Mouse (Mus musculus): ENCODE measurements at regions not wholly inside any gene's neighbourhood (a gene's known extent, or its start where the extent isn't known, plus 50 kb on each side); places are given as distances from the start of the nearest gene placed in this dataset.

DNA sequence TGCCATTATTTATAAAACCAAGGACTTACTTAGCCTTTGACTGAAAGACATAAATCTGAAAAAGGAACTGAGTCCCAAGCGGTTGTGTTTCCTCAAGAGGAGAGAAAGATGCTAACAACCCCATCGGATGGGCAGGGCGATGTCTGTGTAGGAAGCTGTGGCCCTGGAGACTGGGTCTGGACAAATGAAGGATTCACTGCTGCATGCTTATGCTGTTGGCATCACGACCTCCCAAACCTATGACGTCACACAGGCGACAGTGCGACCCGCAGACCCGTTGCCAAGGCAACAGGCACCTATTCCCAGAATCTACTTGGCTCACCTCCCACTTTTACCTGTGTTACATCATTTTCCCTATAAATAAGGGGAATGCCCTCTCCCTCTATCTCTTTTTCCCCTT is 135.3 kb upstream of the Foxn2 start:
- TF ChIP-seq POLR2A (IDR thresholded peaks at IDR 0.05; ENCODE audit: borderline replicate concordance, low read depth, low read length) (no peak), CTCF (IDR thresholded peaks at IDR 0.05; ENCODE audit: low read depth, low read length) (no peak)
